Mouse (Mus musculus): ENCODE results near the gene Srek1.

- TF ChIP-seq CTCF (IDR thresholded peaks at IDR 0.05; ENCODE audit: borderline replicate concordance, control insufficient read depth, extremely low read depth, insufficient read depth, low read length, poor library complexity) (no peak), POLR2A (IDR thresholded peaks at IDR 0.05; ENCODE audit: control insufficient read depth, extremely low read depth, insufficient read depth, low read length, poor library complexity) (no peak)
These were observed 70.6 kb downstream of the Srek1 start for GRCm38 (mm10) chr13:103703833-103704232.

Measured in thymus, adult 2 months (tissue).